Mouse (Mus musculus) B cell, adult 2 months (primary cell): ENCODE measurements at regions not wholly inside any gene's neighbourhood (a gene's known extent, or its start where the extent isn't known, plus 50 kb on each side); places are given as distances from the start of the nearest gene placed in this dataset.

Experiments
- DNase-seq, 2 experiments: peaks; one replicate each; pipeline ENCODE4 v3.0.0; 2022

DNA sequence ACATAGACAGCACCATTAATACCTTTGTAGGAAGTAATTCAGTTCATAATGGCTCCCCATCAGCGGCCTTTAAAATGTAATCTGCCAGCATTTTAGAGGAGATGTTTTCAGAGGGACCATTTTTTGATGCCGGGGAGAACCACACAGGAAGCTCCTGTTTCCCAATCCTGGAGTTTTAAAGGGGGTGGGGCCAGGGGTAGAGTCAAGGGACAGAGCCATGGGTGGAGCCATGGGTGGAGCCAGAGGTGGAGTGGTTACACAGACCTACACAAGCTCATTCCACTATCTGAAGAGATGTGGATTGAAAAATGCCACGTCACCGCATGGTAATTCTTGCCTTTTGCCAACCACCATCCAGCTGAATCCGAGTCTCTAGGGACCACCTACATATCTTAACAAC is 67.1 kb upstream of the Plcl2 start:
- DNase-seq: no peak

- DNase-seq: no peak
Measured at GRCm38 (mm10) chr17:50442905-50443304, 66.3 kb upstream of the Plcl2 start.

GRCm38 (mm10) chr17:50443376-50444022 is 65.7 kb upstream of the Plcl2 start:
- no peak for DNase-seq

DNA sequence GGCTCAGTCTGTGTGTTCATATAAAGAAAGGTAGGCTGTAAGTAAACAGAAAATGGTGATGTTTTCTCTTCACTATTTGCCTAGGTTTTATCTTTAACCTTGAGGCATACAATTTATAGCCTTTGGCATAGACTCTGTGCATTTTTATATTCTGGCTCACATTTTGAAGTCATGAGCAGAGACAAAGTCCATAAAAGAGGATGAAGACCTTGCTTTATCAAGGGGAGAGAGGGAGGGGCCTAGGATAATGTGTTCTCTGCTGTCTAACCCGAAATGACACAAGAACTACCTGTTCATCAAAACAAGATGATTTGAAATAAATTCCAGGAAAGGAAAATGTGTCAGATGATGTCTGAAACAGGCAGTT is 65.2 kb upstream of the Plcl2 start:
- DNase-seq: no peak

DNA sequence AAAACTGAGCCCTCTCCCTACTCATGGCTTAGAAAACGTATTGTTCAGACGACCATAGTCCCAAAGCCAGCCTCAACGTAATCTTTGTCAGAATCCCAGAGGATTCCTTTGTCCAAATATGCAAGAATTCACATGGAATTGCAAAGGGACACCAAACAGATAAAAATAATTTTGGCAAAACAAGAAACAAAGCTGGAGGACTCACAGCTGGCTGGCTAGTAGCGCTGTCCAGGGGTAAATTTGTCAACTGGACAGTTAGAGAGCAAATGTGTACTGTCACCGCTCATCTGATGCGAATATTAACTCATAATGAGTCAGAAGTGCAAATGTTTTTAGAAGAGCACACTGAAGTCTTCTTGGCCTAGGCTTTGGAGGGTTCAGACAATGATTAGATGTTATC is 60.5 kb upstream of the Plcl2 start:
- no peak for DNase-seq

- DNase-seq: no peak
Measured at GRCm38 (mm10) chr17:50451606-50452005, 57.6 kb upstream of the Plcl2 start.

DNA sequence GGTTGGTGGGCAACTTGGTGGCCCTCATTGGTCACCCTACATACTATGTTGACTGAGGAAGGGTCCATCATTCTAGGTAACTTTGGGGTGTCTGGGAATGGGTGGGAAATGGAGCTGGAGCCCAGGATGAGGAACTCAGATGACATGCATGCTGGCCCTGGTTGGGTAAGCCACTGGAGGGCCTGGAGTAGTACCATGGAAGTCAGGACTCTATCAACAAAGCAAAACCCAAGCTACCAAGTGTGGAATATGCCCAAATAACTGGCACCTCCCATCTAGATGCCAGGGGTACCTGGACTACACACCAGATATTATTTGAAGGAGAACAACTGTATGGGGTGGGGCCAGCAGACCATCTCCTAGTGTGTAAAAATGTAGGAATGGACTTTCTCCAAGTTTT is 55.7 kb upstream of the Plcl2 start:
- no peak for DNase-seq

GRCm38 (mm10) chr17:50453956-50454355 is 55.2 kb upstream of the Plcl2 start:
- no peak for DNase-seq

DNA sequence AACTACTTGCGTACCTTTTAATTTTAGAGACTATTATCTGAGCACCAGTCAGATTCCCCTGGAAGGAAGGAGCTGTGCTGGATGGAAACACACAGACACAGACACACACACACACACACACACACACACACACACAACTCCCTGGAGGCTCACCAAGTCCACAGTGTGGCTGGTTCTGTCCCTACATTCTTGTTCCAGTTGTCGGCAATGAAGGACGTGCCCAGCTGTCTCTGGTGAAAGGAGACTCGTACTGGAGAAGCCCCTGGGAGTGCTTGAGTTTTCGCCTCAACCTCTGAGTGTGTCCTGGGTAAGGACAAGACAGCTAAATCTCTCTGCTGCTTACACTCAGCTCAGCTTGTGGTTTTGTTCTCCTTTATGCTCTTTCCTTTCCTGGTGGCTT is 54.3 kb upstream of the Plcl2 start:
- DNase-seq: no peak

DNA sequence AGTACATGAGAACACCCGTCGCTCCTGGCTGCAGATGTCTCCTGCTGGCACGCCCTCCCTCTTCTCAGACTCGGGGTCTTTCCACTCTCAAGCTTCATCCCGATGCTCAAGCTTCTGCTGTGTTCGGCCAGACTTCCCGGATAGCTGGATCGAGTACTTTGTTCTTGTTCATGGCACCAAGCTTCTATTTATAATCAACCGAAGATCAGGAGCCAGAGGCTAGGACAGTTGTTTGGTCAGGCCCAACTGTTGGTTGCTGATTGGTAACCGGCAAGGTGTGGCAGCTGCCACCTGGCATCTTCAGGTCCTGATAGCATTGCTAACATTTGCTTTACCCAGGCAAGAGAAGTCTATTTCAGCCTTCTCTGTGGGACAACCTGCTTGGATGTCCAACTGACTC is 53.5 kb upstream of the Plcl2 start:
- DNase-seq: no peak

GRCm38 (mm10) chr17:50457053-50457697 is 52.0 kb upstream of the Plcl2 start:
- DNase-seq: no peak

DNA sequence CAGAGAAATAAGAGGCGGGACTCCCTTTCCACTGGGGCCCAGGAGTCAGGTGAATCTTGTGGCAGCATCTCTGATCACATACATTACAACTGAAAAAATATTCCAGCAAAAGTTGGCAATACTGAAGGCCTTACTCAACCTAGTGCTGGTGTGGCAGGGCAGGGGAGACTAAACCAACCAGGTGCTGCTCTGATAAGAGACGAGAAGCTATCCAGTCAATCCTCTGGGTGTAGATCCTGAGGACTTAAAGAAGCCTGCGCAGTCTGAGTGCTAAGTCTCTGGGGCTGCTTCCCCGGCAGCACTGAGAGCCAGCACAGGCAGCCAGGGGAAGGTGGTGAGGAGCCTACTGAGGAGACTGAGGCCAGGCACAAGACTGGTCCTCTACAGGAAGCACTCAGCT is 51.0 kb upstream of the Plcl2 start:
- DNase-seq: no peak
